Mouse (Mus musculus) heart, postnatal 25 days (tissue): Measurements from ENCODE around the gene Mrps25. TPM values are rescaled to one million over a fixed set of nuclear protein-coding genes. Genes with fewer than 3 reads are reported as not detected.

Experiments used
- DNase-seq: peaks from one replicate; pipeline ENCODE4 v3.0.0; 2022; ENCODE audit warnings: low spot score
- intact Hi-C: fragments of 180-260 bp; cut with DNase I; formaldehyde crosslinking; loops from one replicate; pipeline ENCODE4 v1.15.1; 2025
- total RNA-seq, 2 experiments: library from RNA; stranded (reverse); gene quantifications; 2 replicates each; pipeline ENCODE4 v1.2.3; 2021

Mrps25 gene
- total RNA-seq, 2 experiments from 2014 or later = 86.3 to 92.9 TPM

GRCm38 (mm10) chr6:92132021-92132911 is 51.6 kb downstream of the Mrps25 start:
- intact Hi-C loops = no loop called here
- no peak for DNase-seq

- no peak for DNase-seq
- intact Hi-C loops = no loop called here
These were observed 52.4 kb downstream of the Mrps25 start for GRCm38 (mm10) chr6:92131456-92131855.

- intact Hi-C loops = no loop called here
- no peak for DNase-seq
These were observed 56.9 kb downstream of the Mrps25 start for GRCm38 (mm10) chr6:92126861-92127468.

GRCm38 (mm10) chr6:92124547-92124946 is 59.3 kb downstream of the Mrps25 start:
- no peak for DNase-seq
- intact Hi-C loops = no loop called here

Other genes with a start within 250 kb of the Mrps25 start
- gene Fgd5, start 205.2 kb downstream of the Mrps25 start, total RNA-seq = 10 to 100 TPM; 24.2 to 26.8 TPM
- 10 to 100 TPM; 23.4 to 27.6 TPM for gene Nr2c2, start 92.6 kb downstream of the Mrps25 start, total RNA-seq
- 10 to 100 TPM; 12.4 to 16.4 TPM for gene Rbsn, start 30.9 kb upstream of the Mrps25 start, total RNA-seq
- not detected for gene Trh, start 60.6 kb upstream of the Mrps25 start, total RNA-seq